Mouse (Mus musculus) natural killer cell, adult 2 months (primary cell): ENCODE data around the gene Bysl.
A peak's percentile ranks its signal among the peaks of the same experiment; 100 is the strongest.
"Not testable (repeated sequence)": the region's sequence is repeated elsewhere in the genome, so short reads cannot be mapped to it uniquely, and the experiment has no call there.

Source experiments
- DNase-seq, 2 experiments: peaks; one replicate each; pipeline ENCODE4 v3.0.0; 2022; ENCODE audit warnings: low spot score in 2 of 2

Gene Bysl

DNA sequence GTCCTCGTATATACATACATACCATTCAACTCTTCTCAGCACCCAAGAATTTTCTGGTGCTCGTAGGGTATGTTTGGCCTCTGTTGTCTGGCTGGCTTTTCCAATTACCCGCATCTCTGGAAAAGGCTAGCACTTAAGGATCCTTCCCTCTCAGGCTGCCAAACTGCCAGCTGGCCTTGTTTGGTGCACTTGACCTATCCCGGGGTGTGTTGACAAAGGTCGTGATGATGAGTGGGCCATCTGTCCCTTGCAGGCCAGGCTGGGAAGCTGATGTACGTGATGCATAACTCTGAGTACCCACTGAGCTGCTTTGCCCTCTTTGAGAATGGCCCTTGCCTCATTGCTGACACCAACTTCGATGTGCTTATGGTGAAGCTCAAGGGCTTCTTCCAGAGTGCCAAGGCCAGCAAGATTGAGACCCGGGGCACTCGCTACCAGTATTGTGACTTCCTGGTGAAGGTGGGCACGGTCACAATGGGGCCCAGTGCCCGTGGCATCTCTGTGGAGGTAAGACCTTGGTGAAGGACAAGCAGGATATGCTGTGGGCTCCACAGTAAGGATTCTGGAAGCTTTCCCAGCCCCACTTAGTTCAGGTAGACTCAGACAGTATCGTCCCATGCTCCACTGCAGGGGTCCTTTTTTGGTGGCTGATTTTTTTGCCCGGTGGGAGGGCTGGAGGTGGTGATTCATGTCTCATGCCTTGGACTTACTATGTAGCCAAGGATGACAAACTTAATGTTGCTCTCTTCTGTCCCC, 7.4 kb upstream of the Bysl start:
- no peak for DNase-seq

- DNase-seq: no peak
These were observed 6.5 kb upstream of the Bysl start for GRCm38 (mm10) chr17:47617605-47618307.

DNA sequence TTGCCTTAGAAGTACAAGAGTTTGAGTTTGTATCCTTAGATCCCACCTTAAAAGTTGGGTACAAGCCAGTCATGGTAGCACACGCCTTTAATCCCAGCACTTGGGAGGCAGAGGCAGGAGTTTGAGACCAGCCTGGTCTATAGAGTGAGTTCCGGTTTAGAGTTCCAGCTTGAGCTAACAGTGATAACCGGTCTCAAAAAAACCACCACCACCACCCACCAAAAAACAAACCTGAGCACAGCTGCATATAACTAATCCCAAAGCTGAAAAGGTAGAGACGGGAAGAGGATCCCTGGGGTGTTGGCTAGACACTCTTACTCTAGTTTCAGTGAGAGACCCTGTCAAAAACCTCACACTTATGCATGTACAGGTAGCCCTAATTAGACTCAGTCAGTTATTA, 5.4 kb upstream of the Bysl start:
- no peak for DNase-seq

GRCm38 (mm10) chr17:47616119-47616518, 4.8 kb upstream of the Bysl start:
- no peak for DNase-seq

GRCm38 (mm10) chr17:47614018-47614417, 2.7 kb upstream of the Bysl start:
- DNase-seq: peak in 1 of 2 experiments; percentile 42

DNA sequence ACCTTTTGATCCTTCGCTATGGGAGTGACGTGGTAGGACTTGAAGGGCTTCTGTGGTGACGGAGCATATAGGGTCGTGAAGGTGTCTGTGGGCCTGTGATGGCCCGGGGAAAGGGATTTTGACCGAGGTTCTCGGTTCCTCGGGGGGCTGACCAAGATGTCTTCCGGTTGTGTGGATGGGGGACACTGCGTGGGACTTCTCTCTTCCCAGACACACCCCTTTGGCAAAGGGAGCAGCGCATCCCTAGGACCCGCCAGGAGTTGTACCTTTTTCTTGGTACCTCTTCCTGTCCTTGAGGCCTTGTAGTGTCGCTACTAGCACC, 330 bp upstream of the Bysl start:
- no peak for DNase-seq

DNA sequence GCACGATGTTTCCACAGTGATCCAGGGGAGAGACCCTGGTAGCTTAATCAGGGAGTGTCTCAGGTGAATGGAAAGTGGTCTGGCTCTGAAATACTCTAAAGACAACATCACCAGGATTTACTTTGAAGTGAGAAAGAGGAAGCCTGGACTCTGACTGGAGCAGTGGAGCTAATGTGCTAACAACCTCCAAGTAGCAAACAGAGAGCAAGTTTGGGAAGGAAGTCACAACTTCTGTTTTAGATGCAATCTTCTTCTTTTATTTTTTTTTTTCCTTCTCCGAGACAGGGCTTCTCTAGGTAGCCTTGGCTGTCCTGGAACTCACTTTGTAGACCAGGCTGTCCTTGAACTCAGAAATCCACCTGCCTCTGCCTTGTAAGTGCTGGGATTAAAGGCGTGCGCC, 2.1 kb downstream of the Bysl start:
- no peak for DNase-seq

DNA sequence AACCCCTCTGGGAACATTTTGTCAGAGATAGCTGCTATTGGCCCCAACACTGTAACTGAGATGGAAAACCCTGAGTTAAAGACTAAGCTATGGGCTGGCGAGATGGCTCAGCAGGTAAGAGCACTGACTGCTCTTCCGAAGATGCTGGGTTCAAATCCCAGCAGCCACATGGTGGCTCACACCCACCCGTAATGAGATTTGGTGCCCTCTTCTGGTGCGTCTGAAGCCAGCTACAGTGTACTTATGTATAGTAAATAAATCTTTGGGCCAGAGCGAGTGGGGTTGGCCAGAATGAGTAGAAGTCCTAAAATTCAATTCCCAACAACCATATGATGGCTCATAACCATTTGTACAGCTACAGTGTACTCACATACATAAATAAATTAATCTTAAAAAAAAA, 5.1 kb downstream of the Bysl start:
- no peak for DNase-seq

DNA sequence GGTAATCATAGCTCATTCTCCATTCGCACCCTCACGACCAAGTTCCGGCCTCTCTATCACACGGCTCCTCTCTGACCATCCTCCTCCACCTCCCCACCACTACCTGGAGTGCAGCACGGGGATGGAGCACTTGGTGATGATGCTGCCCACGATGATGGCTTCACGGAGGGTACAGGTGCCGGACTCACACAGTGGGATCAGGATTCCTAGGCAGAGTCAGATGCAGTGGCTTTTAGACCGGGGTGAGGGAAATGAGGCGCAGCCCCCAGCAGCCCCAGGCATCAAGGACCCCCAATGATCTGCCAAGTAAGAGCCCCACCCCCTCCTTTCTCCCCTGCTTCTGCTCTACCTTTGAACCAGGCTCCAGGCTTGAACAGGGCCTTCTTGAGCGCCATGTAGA, 9.0 kb downstream of the Bysl start:
- DNase-seq: no peak

GRCm38 (mm10) chr17:47601389-47601755, 9.9 kb downstream of the Bysl start:
- no peak for DNase-seq

GRCm38 (mm10) chr17:47600601-47601388, 10.5 kb downstream of the Bysl start:
- peak in 1 of 2 experiments; percentile 24 for DNase-seq

- no peak for DNase-seq
These were observed 11.6 kb downstream of the Bysl start for GRCm38 (mm10) chr17:47599511-47600297.

GRCm38 (mm10) chr17:47598580-47599304, 12.6 kb downstream of the Bysl start:
- not testable (repeated sequence) for DNase-seq

- peak; percentile 78 to 82 for DNase-seq
These were observed 13.3 kb downstream of the Bysl start for GRCm38 (mm10) chr17:47597838-47598579.

DNA sequence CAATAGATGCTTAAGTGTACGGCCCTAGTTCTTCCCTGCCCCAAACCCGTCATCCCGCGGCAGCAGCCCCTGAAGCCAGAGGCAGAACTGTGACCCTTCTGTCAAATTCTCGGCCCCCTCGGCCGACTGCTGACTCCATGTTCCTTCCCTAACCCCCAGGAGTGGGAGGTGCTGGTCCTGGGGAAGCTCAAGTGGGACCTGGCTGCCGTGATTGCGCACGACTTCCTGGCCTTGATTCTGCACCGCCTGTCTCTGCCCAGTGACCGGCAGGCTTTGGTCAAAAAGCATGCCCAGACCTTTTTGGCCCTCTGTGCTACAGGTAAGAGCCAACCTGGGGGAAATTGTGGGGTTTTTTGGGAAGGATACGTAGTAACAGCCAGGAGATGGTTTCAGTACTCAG, 14.0 kb downstream of the Bysl start:
- no peak for DNase-seq

- DNase-seq: no peak
These were observed 14.5 kb downstream of the Bysl start for GRCm38 (mm10) chr17:47596839-47597164.

- no peak for DNase-seq
These were observed 15.0 kb downstream of the Bysl start for GRCm38 (mm10) chr17:47596162-47596838.

DNA sequence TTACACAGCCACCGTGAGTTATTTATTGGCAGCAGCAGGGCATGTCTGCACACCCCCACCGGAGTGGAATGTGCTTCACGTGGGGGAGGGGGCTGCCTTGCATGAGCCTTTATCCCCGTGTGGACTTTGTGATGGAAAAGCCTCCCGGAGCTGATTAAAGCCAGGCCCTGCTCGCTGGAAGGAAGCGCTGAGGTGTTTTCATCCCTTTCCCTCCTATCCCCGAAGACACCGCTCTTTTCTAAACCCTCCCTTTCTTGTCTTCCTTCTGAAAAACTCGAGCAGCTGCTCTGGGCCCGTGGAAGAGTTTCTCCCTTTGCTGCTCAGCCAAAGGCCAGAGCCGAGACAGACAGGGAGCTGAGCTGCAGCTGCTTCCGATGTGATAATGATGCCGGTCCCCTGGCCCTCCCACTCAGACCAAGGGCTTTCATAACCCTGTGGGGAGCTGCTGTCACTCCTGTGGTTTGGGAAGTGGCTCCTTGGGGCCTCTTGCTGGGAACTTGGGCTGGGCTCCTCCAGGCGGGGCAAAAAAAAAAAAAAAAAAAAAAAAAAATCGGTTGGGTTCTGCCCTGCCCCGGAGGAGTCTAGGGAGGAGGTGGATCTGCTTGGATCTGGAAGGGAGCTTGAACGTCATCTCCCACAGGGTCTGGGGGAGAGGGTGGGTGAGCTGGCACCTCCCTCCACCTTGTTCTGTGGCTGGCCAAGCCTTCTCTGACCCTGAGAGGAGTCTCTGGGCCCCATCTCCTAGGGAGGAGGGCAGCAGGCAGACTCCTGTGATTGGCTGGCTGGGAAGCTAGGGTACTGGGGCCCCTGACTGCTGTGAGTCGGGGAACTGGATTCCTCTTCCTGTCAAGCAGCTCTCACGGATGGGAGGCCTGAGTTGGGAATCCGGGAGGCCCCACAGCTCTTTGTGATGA, 15.8 kb downstream of the Bysl start:
- peak in 1 of 2 experiments; percentile 8 for DNase-seq

DNA sequence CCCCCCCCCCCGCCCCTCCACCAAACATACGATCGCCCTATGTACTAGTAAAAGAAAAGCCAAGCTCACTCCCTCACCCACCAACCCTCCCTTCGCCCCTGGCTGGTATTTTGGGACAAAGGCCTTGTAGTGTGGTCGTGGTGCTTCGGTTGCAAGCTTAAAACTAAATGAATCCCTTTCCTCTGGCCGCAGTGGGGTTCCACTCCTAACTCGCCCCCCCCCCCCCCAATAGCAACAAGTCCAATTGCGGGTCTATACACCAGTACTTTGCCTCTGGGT, 16.4 kb downstream of the Bysl start:
- no peak for DNase-seq
